Comparison of ENCODE assay signal across 15 mouse cellular contexts in the genomic region with DNA sequence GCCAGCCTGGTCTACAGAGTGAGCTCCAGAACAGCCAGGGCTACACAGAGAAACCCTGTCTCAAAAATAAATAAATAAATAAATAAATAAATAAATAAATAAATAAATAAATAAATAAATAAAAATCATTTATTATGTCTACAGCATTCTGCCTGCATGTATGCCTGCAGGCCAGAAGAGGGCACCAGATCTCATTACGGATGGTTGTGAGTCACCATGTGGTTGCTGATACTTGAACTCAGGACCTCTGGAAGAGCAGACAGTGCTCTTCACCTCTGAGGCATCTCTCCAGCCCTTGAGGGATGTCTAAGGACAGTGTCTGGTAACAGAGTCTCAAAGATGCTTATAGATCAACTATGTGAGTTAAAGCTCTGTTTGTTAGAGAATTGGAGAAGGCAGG. TPM values are rescaled to one million over a fixed set of nuclear protein-coding genes. Genes with fewer than 3 reads are reported as not detected.
DNase-seq lines count a peak whose midpoint lies in the region; ATAC-seq and TF ChIP-seq lines count a peak whose summit lies in the region.
"Not testable (repeated sequence)": the region's sequence is repeated elsewhere in the genome, so short reads cannot be mapped to it uniquely, and the experiment has no call there.
"Had no signal": no experiment of that assay in that cellular context is flagged by ENCODE, and none has a peak within 500 bp of the region (broad histone marks: within the 10 kb centered on the region; RNA-seq: fewer than 3 reads in every experiment).

No protein-coding gene starts in this region.

- not testable (repeated sequence) for H3K9ac ChIP-seq in heart, adult 2 months (ENCODE audit: low read depth, low read length); liver, adult 2 months (ENCODE audit: low read depth, low read length); lung, embryonic 14.5 days; stomach, postnatal 0 days (ENCODE audit: low read length)

- H3K27ac ChIP-seq in heart, adult 2 months; kidney, adult 2 months (ENCODE audit: insufficient read depth, low read depth, low read length); liver, adult 2 months (replicated peaks; ENCODE audit: insufficient read depth, low read depth, low read length); lung, embryonic 14.5 days (ENCODE audit: low read depth); stomach, postnatal 0 days (replicated peaks): not testable (repeated sequence)

- peaks cover 20% of the 10 kb centered on the region for H3K4me1 ChIP-seq in G1E (ENCODE audit: insufficient read depth, low read depth, low read length)
- not testable (repeated sequence) for H3K4me1 ChIP-seq in heart, adult 2 months (ENCODE audit: control insufficient read depth, insufficient read depth, low read length); kidney, adult 2 months (ENCODE audit: control insufficient read depth, insufficient read depth, low read length); liver, adult 2 months (ENCODE audit: control insufficient read depth, insufficient read depth, low read length); lung, embryonic 14.5 days (ENCODE audit: insufficient read depth); stomach, postnatal 0 days (replicated peaks; ENCODE audit: control insufficient read depth, insufficient read depth)

- TF ChIP-seq EP300 in heart, adult 2 months (IDR thresholded peaks at IDR 0.05; ENCODE audit: insufficient read depth, low read depth, low read length); stomach, postnatal 0 days (optimal IDR thresholded peaks at IDR 0.05): not testable (repeated sequence)

- H3K79me2 ChIP-seq in heart, adult 2 months (replicated peaks; ENCODE audit: control insufficient read depth, insufficient read depth, low read length); liver, adult 2 months (ENCODE audit: control insufficient read depth, insufficient read depth, low read length): not testable (repeated sequence)

- 0 out of 2 replicates have a peak, but pooled peaks have one; percentile 16 for TF ChIP-seq CTCF in G1E (IDR thresholded peaks at IDR 0.05; ENCODE audit: low read depth, low read length)
- TF ChIP-seq CTCF in brain, embryonic 14.5 days (IDR thresholded peaks at IDR 0.05; ENCODE audit: borderline replicate concordance, extremely low read depth, insufficient read depth, insufficient read length), result 0 out of 2 replicates have a peak, but pooled peaks have one; percentile 8
- peak; percentile 53 for TF ChIP-seq CTCF in heart, adult 2 months (IDR thresholded peaks at IDR 0.05)
- peak; percentile 39; the same call in 1 of the 2 replicates for TF ChIP-seq CTCF in kidney, adult 2 months (conservative IDR thresholded peaks at IDR 0.05; ENCODE audit: insufficient read depth, insufficient read length, low read depth, low read length)
- TF ChIP-seq CTCF in liver, adult 2 months (IDR thresholded peaks at IDR 0.05; ENCODE audit: low read depth, low read length), result peak; percentile 37; the same call in 1 of the 2 replicates
- TF ChIP-seq CTCF in lung, embryonic 14.5 days (IDR thresholded peaks at IDR 0.05; ENCODE audit: low read depth), result peak; percentile 40
- TF ChIP-seq CTCF in stomach, postnatal 0 days (IDR thresholded peaks at IDR 0.05; ENCODE audit: low read depth), result peak; percentile 59

- peaks cover 64% of the 10 kb centered on the region for H3K27me3 ChIP-seq in G1E (ENCODE audit: insufficient read depth, low read length)
- not testable (repeated sequence) for H3K27me3 ChIP-seq in heart, adult 2 months (ENCODE audit: control insufficient read depth, insufficient read depth, low read length); kidney, adult 2 months (replicated peaks; ENCODE audit: control insufficient read depth, insufficient read depth, low read length); liver, adult 2 months (ENCODE audit: control insufficient read depth, insufficient read depth, low read length); lung, embryonic 14.5 days (ENCODE audit: insufficient read depth, low read length); stomach, postnatal 0 days (ENCODE audit: control insufficient read depth, insufficient read depth, low read length)

- WGBS in heart, adult 2 months, result 69% methylated on average over 1 of the region's 1 CpGs
- 70% methylated on average over 1 of the region's 1 CpGs for WGBS in kidney, adult 2 months
- WGBS in liver, adult 2 months, result 71% methylated on average over 1 of the region's 1 CpGs
- 66% methylated on average over 1 of the region's 1 CpGs for WGBS in lung, embryonic 14.5 days
- WGBS in stomach, postnatal 0 days, result 71% methylated on average over 1 of the region's 1 CpGs

- not testable (repeated sequence) for H3K36me3 ChIP-seq in G1E (replicated peaks); heart, adult 2 months (ENCODE audit: control insufficient read depth, insufficient read depth, low read length); kidney, adult 2 months (ENCODE audit: control insufficient read depth, insufficient read depth, low read length); liver, adult 2 months (ENCODE audit: control insufficient read depth, insufficient read depth, low read length); lung, embryonic 14.5 days (ENCODE audit: insufficient read depth); stomach, postnatal 0 days (ENCODE audit: control insufficient read depth, insufficient read depth, low read length)

- TF ChIP-seq POLR2A in brain, embryonic 14.5 days (IDR thresholded peaks at IDR 0.05; ENCODE audit: borderline replicate concordance, extremely low read depth, insufficient read depth, insufficient read length, poor library complexity, severe bottlenecking); heart, adult 2 months (IDR thresholded peaks at IDR 0.05; ENCODE audit: insufficient read depth, low read depth, low read length); kidney, adult 2 months (IDR thresholded peaks at IDR 0.05; ENCODE audit: low read depth, low read length); liver, adult 2 months (IDR thresholded peaks at IDR 0.05; ENCODE audit: extremely low read depth, insufficient read depth, low read length): not testable (repeated sequence)

- intact Hi-C loops in heart, adult 2 months (cut with DNase I), result not testable (repeated sequence)

- not testable (repeated sequence) for ATAC-seq in G1E (ENCODE audit: extremely low read depth, insufficient number of reproducible peaks, low FRiP score, poor library complexity, severe bottlenecking); lung, embryonic 14.5 days (ENCODE audit: insufficient read depth); stomach, postnatal 0 days (ENCODE audit: low FRiP score, low TSS enrichment)

- DNase-seq in 3T3-L1 (ENCODE audit: low read depth, low spot score), result peak; percentile 37
- not testable (repeated sequence) for DNase-seq in G1E (ENCODE audit: low spot score); brain, embryonic 14.5 days (ENCODE audit: low read depth); heart, adult 2 months; kidney, adult 2 months; liver, adult 2 months (ENCODE audit: extremely low read depth, low read depth, low spot score); lung, embryonic 14.5 days; stomach, postnatal 0 days (ENCODE audit: low spot score)

- not testable (repeated sequence) for H3K4me2 ChIP-seq in lung, embryonic 14.5 days; stomach, postnatal 0 days (replicated peaks; ENCODE audit: low read depth)

- H3K4me3 ChIP-seq in G1E (ENCODE audit: low read depth, low read length); heart, adult 2 months; kidney, adult 2 months (ENCODE audit: insufficient read depth, low read depth, low read length); liver, adult 2 months (ENCODE audit: insufficient read depth, low read depth, low read length); lung, embryonic 14.5 days (ENCODE audit: low read depth, low read length); stomach, postnatal 0 days (ENCODE audit: low read depth, low read length): not testable (repeated sequence)

- H3K9me3 ChIP-seq in G1E (replicated peaks); lung, embryonic 14.5 days (ENCODE audit: low read depth, low read length); stomach, postnatal 0 days (ENCODE audit: control insufficient read depth, low read length): not testable (repeated sequence)

RNA-seq across cellular contexts. Expression of a gene that starts 2.6 kb away (rescaled TPM):
- total RNA-seq in G1E (2014; fragmentation: Nextera tagmentation) (not detected in 2 replicates), G1E (2017) (0.22 TPM in 1 of 2 replicates, not detected in the other)
- polyA plus RNA-seq in G1E (2012), result not detected in 2 replicates
- polyA plus RNA-seq in brain, embryonic 14.5 days (2012; rRNA removed), result 0.04 TPM in 2 replicates
- not detected for total RNA-seq in heart, adult 2 months (2021)
- not detected in 2 replicates for polyA plus RNA-seq in heart, adult 2 months (2012; rRNA removed)
- 0.03 TPM in 1 of 2 replicates, not detected in the other for polyA plus RNA-seq in kidney, adult 2 months (2012; rRNA removed)
- total RNA-seq in liver, adult 2 months (2014; rRNA removed), result not detected in 2 replicates
- not detected in 2 replicates for polyA plus RNA-seq in liver, adult 2 months (2012; rRNA removed)
- polyA plus RNA-seq in lung, embryonic 14.5 days (2014; fragmentation: Nextera tagmentation; extraction: Ambion mirVana), result 0.04 and 0.11 TPM in 2 replicates
- polyA plus RNA-seq in stomach, postnatal 0 days (2015; fragmentation: Nextera tagmentation; extraction: Ambion mirVana), result 2.7 and 4.4 TPM in 2 replicates
- total RNA-seq: gastrocnemius, postnatal 14 days; heart, adult 8-10 months; heart, postnatal 36 days had no signal
- polyA plus RNA-seq: cortical plate, adult 2 months; frontal cortex, adult 2 months; gonadal fat pad, adult 2 months; inflammation-experienced regulatory T-cells, adult 6 months had no signal

RNA-seq across cellular contexts. Expression of a gene that starts 5.4 kb away (rescaled TPM):
- total RNA-seq in G1E (2014; fragmentation: Nextera tagmentation) (261 and 324 TPM in 2 replicates), G1E (2017) (91.5 and 148 TPM in 2 replicates)
- polyA plus RNA-seq in G1E (2012), result 251 and 369 TPM in 2 replicates
- polyA plus RNA-seq in brain, embryonic 14.5 days (2012; rRNA removed), result 88.8 and 100.0 TPM in 2 replicates
- 10 to 100 TPM; 51.2 to 52.3 TPM for total RNA-seq in heart, adult 2 months (2021)
- 40.1 and 51.4 TPM in 2 replicates for polyA plus RNA-seq in heart, adult 2 months (2012; rRNA removed)
- 108 and 113 TPM in 2 replicates for polyA plus RNA-seq in kidney, adult 2 months (2012; rRNA removed)
- 41.0 and 49.0 TPM in 2 replicates for total RNA-seq in liver, adult 2 months (2014; rRNA removed)
- polyA plus RNA-seq in liver, adult 2 months (2012; rRNA removed), result 80.2 and 84.4 TPM in 2 replicates
- polyA plus RNA-seq in lung, embryonic 14.5 days (2014; fragmentation: Nextera tagmentation; extraction: Ambion mirVana), result 179 and 194 TPM in 2 replicates
- 310 and 318 TPM in 2 replicates for polyA plus RNA-seq in stomach, postnatal 0 days (2015; fragmentation: Nextera tagmentation; extraction: Ambion mirVana)

RNA-seq across cellular contexts. Expression of a gene that starts 12.9 kb away (rescaled TPM):
- total RNA-seq in G1E (2014; fragmentation: Nextera tagmentation) (9.2 and 12.8 TPM in 2 replicates), G1E (2017) (19.0 and 20.4 TPM in 2 replicates)
- 36.3 and 45.0 TPM in 2 replicates for polyA plus RNA-seq in G1E (2012)
- 21.5 and 26.5 TPM in 2 replicates for polyA plus RNA-seq in brain, embryonic 14.5 days (2012; rRNA removed)
- total RNA-seq in heart, adult 2 months (2021), result 10 to 100 TPM; 25.4 to 28.9 TPM
- polyA plus RNA-seq in heart, adult 2 months (2012; rRNA removed), result 41.0 and 43.7 TPM in 2 replicates
- 56.4 and 69.9 TPM in 2 replicates for polyA plus RNA-seq in kidney, adult 2 months (2012; rRNA removed)
- total RNA-seq in liver, adult 2 months (2014; rRNA removed), result 5.0 and 5.5 TPM in 2 replicates
- polyA plus RNA-seq in liver, adult 2 months (2012; rRNA removed), result 23.7 and 26.9 TPM in 2 replicates
- 8.9 and 9.2 TPM in 2 replicates for polyA plus RNA-seq in lung, embryonic 14.5 days (2014; fragmentation: Nextera tagmentation; extraction: Ambion mirVana)
- 26.8 and 29.8 TPM in 2 replicates for polyA plus RNA-seq in stomach, postnatal 0 days (2015; fragmentation: Nextera tagmentation; extraction: Ambion mirVana)

RNA-seq across cellular contexts. Expression of a gene that starts 56.9 kb away (rescaled TPM):
- not detected in 2 replicates for total RNA-seq in G1E (2014; fragmentation: Nextera tagmentation)
- total RNA-seq in G1E (2017), result 0.05 and 0.12 TPM in 2 replicates
- not detected in 2 replicates for polyA plus RNA-seq in G1E (2012)
- polyA plus RNA-seq in brain, embryonic 14.5 days (2012; rRNA removed), result 65.2 and 81.3 TPM in 2 replicates
- not detected for total RNA-seq in heart, adult 2 months (2021)
- polyA plus RNA-seq in heart, adult 2 months (2012; rRNA removed), result 0.06 TPM in 1 of 2 replicates, not detected in the other
- 0.12 and 0.14 TPM in 2 replicates for polyA plus RNA-seq in kidney, adult 2 months (2012; rRNA removed)
- total RNA-seq in liver, adult 2 months (2014; rRNA removed), result not detected in 2 replicates
- 0.02 and 0.05 TPM in 2 replicates for polyA plus RNA-seq in liver, adult 2 months (2012; rRNA removed)
- not detected in 2 replicates for polyA plus RNA-seq in lung, embryonic 14.5 days (2014; fragmentation: Nextera tagmentation; extraction: Ambion mirVana)
- 0.21 and 0.23 TPM in 2 replicates for polyA plus RNA-seq in stomach, postnatal 0 days (2015; fragmentation: Nextera tagmentation; extraction: Ambion mirVana)
- total RNA-seq: heart, adult 8-10 months; heart, postnatal 36 days had no signal
- polyA plus RNA-seq: inflammation-experienced regulatory T-cells, adult 6 months had no signal

Comparison
In these comparisons a context has a peak if more than half of its experiments do, and no peak if none do; other contexts are left out.
1. CTCF ChIP-seq: peak in every context shown above with its lines; median percentile 59 in stomach, postnatal 0 days; 53 in heart, adult 2 months; 40 in lung, embryonic 14.5 days; 39 in kidney, adult 2 months; 37 in liver, adult 2 months; 16 in G1E; 8 in brain, embryonic 14.5 days.